Mouse (Mus musculus) stomach, embryonic 14.5 days (tissue): ENCODE measurements around the gene Gm14525. TPM values are rescaled to one million over a fixed set of nuclear protein-coding genes. Genes with fewer than 3 reads are reported as not detected.
"Not testable (repeated sequence)": the region's sequence is repeated elsewhere in the genome, so short reads cannot be mapped to it uniquely, and the experiment has no call there.

Source experiments
- ATAC-seq: fragments of 200-750 bp; cut with Nextera tagmentation; 2 replicates; pipeline ENCODE4 v1.8.0; 2017; ENCODE audit warnings: low read depth, moderate TSS enrichment; ENCODE audit not compliant: insufficient number of reproducible peaks, insufficient read depth, low FRiP score
- H3K27ac ChIP-seq: fragments of 300-500 bp; sonication (generic); 2 replicates; pipeline ENCODE4 v1.5.1; 2014; ENCODE audit warnings: mild to moderate bottlenecking, low read length, moderate library complexity, mixed read lengths
- H3K27me3 ChIP-seq: fragments of 300-500 bp; sonication (generic); 2 replicates; pipeline ENCODE4 v1.6.1; 2014; ENCODE audit warnings: low read length, control low read depth, mixed read lengths; ENCODE audit not compliant: control insufficient read depth, insufficient read depth
- H3K36me3 ChIP-seq: fragments of 300-500 bp; sonication (generic); 2 replicates; pipeline ENCODE4 v1.6.1; 2014; ENCODE audit warnings: mild to moderate bottlenecking, control low read depth, low read length, moderate library complexity, mixed read lengths; ENCODE audit not compliant: control insufficient read depth, insufficient read depth
- H3K4me1 ChIP-seq: fragments of 300-500 bp; sonication (generic); 2 replicates; pipeline ENCODE4 v1.6.1; 2014; ENCODE audit warnings: low read length, control low read depth, mixed read lengths; ENCODE audit not compliant: control insufficient read depth, insufficient read depth
- H3K4me2 ChIP-seq: fragments of 300-500 bp; sonication (generic); replicated peaks from 2 replicates; pipeline ENCODE4 v1.6.1; 2014; ENCODE audit warnings: low read depth, low read length, control low read depth
- H3K4me3 ChIP-seq: fragments of 300-500 bp; sonication (generic); 2 replicates; pipeline ENCODE4 v1.5.1; 2014; ENCODE audit warnings: low read depth, low read length, control low read depth
- H3K9ac ChIP-seq: fragments of 300-500 bp; sonication (generic); replicated peaks from 2 replicates; pipeline ENCODE4 v1.6.1; 2014; ENCODE audit warnings: low read depth, mild to moderate bottlenecking, control low read depth, low read length, moderate library complexity, mixed read lengths
- H3K9me3 ChIP-seq: fragments of 300-500 bp; sonication (generic); 2 replicates; pipeline ENCODE4 v1.6.1; 2016; ENCODE audit warnings: low read depth, low read length, control low read depth; ENCODE audit not compliant: control insufficient read depth
- WGBS: fragments of 180-500 bp; shearing (Covaris S2); extraction: QIAGEN DNeasy Blood & Tissue Kit; methylation state at CpG from one replicate; pipeline ENCODE4 v1.1.7; 2014; 5-methylcytosine and 5-hydroxymethylcytosine counted together
- polyA plus RNA-seq: library from polyadenylated mRNA; unstranded; fragments of >200 nt; fragmentation: Nextera tagmentation; extraction: Ambion mirVana; gene quantifications from 2 replicates; pipeline ENCODE4 v1.2.1, GENCODE M21; 2014

Gm14525 gene
- polyA plus RNA-seq: not detected in 2 replicates

- not testable (repeated sequence) for H3K4me1 ChIP-seq, H3K27me3 ChIP-seq, H3K4me3 ChIP-seq, H3K4me2 ChIP-seq, H3K9me3 ChIP-seq, H3K36me3 ChIP-seq, ATAC-seq, H3K9ac ChIP-seq, H3K27ac ChIP-seq
- WGBS: 91% methylated on average over 3 of the region's 5 CpGs
These were observed at the start of gene Gm14525 for GRCm38 (mm10) chrX:26702538-26702937. Gm14525 (minus strand) TSS chrX:26702638.

Other genes with a start within 250 kb of the Gm14525 start
- gene Slx, start 157.1 kb downstream of the Gm14525 start, polyA plus RNA-seq: not detected in 2 replicates
- gene Gm6121, start 233.1 kb upstream of the Gm14525 start, polyA plus RNA-seq: not detected in 2 replicates